Comparison of ENCODE assay signal across 12 mouse cellular contexts in genomic region chr7:131004071-131004470, GRCm38 (mm10).
DNase-seq lines count a peak whose midpoint lies in the region.
"Had no signal": no experiment of that assay in that cellular context is flagged by ENCODE, and none has a peak within 500 bp of the region (broad histone marks: within the 10 kb centered on the region; RNA-seq: fewer than 3 reads in every experiment).

No protein-coding gene starts in this region.

- peak; percentile 37 to 45 for DNase-seq in CD8-positive naive resting alpha-beta T cell, adult 2 months (ENCODE audit: low read depth in 2 of 2, low spot score in 2 of 2)
- peak; percentile 6 for DNase-seq in MN1 (ENCODE audit: low spot score)
- peak; percentile 50 to 53 for DNase-seq in thymus, postnatal 10 days (ENCODE audit: low spot score in 2 of 2)
- DNase-seq in thymus, postnatal 4 days: peak; percentile 63
- DNase-seq in cerebellum, adult 9-10 months: no peak
- no peak for DNase-seq in kidney, adult 9 months
- DNase-seq: adrenal gland, postnatal 14 days; cerebellum, adult 18-20 months; cerebellum, postnatal 10 days; forebrain, postnatal 0 days; gastrocnemius, adult 2 months; gastrocnemius, postnatal 25 days had no signal

Comparison
In these comparisons a context has a peak if more than half of its experiments do, and no peak if none do; other contexts are left out.
1. DNase-seq: peak in CD8-positive naive resting alpha-beta T cell, adult 2 months (2 of 2), MN1 (single experiment), thymus, postnatal 10 days (2 of 2) and thymus, postnatal 4 days (single experiment); none in cerebellum, adult 9-10 months (single experiment) and kidney, adult 9 months (single experiment).